Mouse (Mus musculus): Measurements from ENCODE around the gene Gm45713. TPM values are rescaled to one million over a fixed set of nuclear protein-coding genes. Genes with fewer than 3 reads are reported as not detected.

Gene Gm45713
- total and polyA plus RNA-seq, 3 experiments = 3.9 TPM; not detected in 2

- no peak overlapping the region for H3K9ac ChIP-seq (ENCODE audit: control insufficient read depth, low read depth, low read length, poor library complexity, severe bottlenecking)
- no peaks in the 10 kb centered on the region for H3K27me3 ChIP-seq (ENCODE audit: control insufficient read depth in 1 of 2, insufficient read depth in 2 of 2, low read length in 2 of 2)
- H3K36me3 ChIP-seq (ENCODE audit: control insufficient read depth in 1 of 2, insufficient read depth in 2 of 2, low read length in 2 of 2) = no peaks in the 10 kb centered on the region; a peak in 1 of 4 replicates
- no peak overlapping the region for H3K27ac ChIP-seq (ENCODE audit: control insufficient read depth, low read depth, low read length)
- no peak for DNase-seq (ENCODE audit: low read depth, low spot score)
- H3K9me3 ChIP-seq (replicated peaks; ENCODE audit: insufficient read depth, low read length) = no peaks in the 10 kb centered on the region
- H3K4me1 ChIP-seq (ENCODE audit: control insufficient read depth in 1 of 2, insufficient read depth in 2 of 2, low read length in 2 of 2) = peaks cover 2 to 15% of the 10 kb centered on the region in 2 experiments; a peak in 3 of 4 replicates
- no peak overlapping the region for H3K4me3 ChIP-seq (ENCODE audit: control insufficient read depth in 1 of 2, insufficient read depth in 1 of 2, low read depth in 2 of 2, low read length in 2 of 2)
- TF ChIP-seq TBP (IDR thresholded peaks at IDR 0.05; ENCODE audit: low read depth, low read length) (no peak), ZKSCAN1 (IDR thresholded peaks at IDR 0.05; ENCODE audit: low read depth, low read length) (no peak), ZNF384 (IDR thresholded peaks at IDR 0.05; ENCODE audit: low read depth, low read length) (no peak), RCOR1 (IDR thresholded peaks at IDR 0.05; ENCODE audit: low read depth, low read length) (no peak), RAD21 (IDR thresholded peaks at IDR 0.05; ENCODE audit: low read depth, low read length) (no peak), CHD1 (IDR thresholded peaks at IDR 0.05; ENCODE audit: low read depth, low read length) (no peak), POLR2AphosphoS2 (IDR thresholded peaks at IDR 0.05; ENCODE audit: low read length) (no peak), ZMIZ1 (IDR thresholded peaks at IDR 0.05; ENCODE audit: low read depth, low read length) (no peak), HCFC1 (IDR thresholded peaks at IDR 0.05; ENCODE audit: low read depth, low read length) (no peak), TCF12 (IDR thresholded peaks at IDR 0.05; ENCODE audit: low read depth, low read length) (no peak), MAFK (IDR thresholded peaks at IDR 0.05; ENCODE audit: borderline replicate concordance, low read depth, low read length) (no peak), BHLHE40 (IDR thresholded peaks at IDR 0.05; ENCODE audit: borderline replicate concordance, low read depth, low read length) (no peak), SMC3 (IDR thresholded peaks at IDR 0.05; ENCODE audit: low read depth, low read length) (no peak), USF2 (IDR thresholded peaks at IDR 0.05; ENCODE audit: borderline replicate concordance in 1 of 2, insufficient read depth in 1 of 2, low read depth in 1 of 2, low read length in 2 of 2) (no peak), KAT2A (conservative IDR thresholded peaks at IDR 0.05; ENCODE audit: low read depth, low read length) (no peak), ELF1 (IDR thresholded peaks at IDR 0.05; ENCODE audit: low read depth, low read length) (no peak), EP300 (IDR thresholded peaks at IDR 0.05; ENCODE audit: low read depth in 1 of 2, low read length in 2 of 2) (no peak)
- no peaks in the 10 kb centered on the region for H3K79me2 ChIP-seq (ENCODE audit: control insufficient read depth, insufficient read depth, low read length, poor library complexity)
These were observed 30.5 kb downstream of the Gm45713 start for GRCm38 (mm10) chr7:45105491-45105890.

GRCm38 (mm10) chr7:45104941-45105340, 31.1 kb downstream of the Gm45713 start:
- no peaks in the 10 kb centered on the region for H3K79me2 ChIP-seq (ENCODE audit: control insufficient read depth, insufficient read depth, low read length, poor library complexity)
- H3K9ac ChIP-seq (ENCODE audit: control insufficient read depth, low read depth, low read length, poor library complexity, severe bottlenecking) = no peak overlapping the region
- H3K4me1 ChIP-seq (ENCODE audit: control insufficient read depth in 1 of 2, insufficient read depth in 2 of 2, low read length in 2 of 2) = peaks cover 2 to 15% of the 10 kb centered on the region in 2 experiments; a peak in 3 of 4 replicates
- H3K36me3 ChIP-seq (ENCODE audit: control insufficient read depth in 1 of 2, insufficient read depth in 2 of 2, low read length in 2 of 2) = no peaks in the 10 kb centered on the region; a peak in 1 of 4 replicates
- no peaks in the 10 kb centered on the region for H3K9me3 ChIP-seq (replicated peaks; ENCODE audit: insufficient read depth, low read length)
- no peak overlapping the region for H3K4me3 ChIP-seq (ENCODE audit: control insufficient read depth in 1 of 2, insufficient read depth in 1 of 2, low read depth in 2 of 2, low read length in 2 of 2)
- no peaks in the 10 kb centered on the region for H3K27me3 ChIP-seq (ENCODE audit: control insufficient read depth in 1 of 2, insufficient read depth in 2 of 2, low read length in 2 of 2)
- TF ChIP-seq SMC3 (IDR thresholded peaks at IDR 0.05; ENCODE audit: low read depth, low read length) (no peak), NRF1 (IDR thresholded peaks at IDR 0.05; ENCODE audit: insufficient read depth, low read depth, low read length, poor library complexity, severe bottlenecking) (no peak), SIN3A (IDR thresholded peaks at IDR 0.05; ENCODE audit: low read length) (no peak), HCFC1 (IDR thresholded peaks at IDR 0.05; ENCODE audit: low read depth, low read length) (no peak), MAX (IDR thresholded peaks at IDR 0.05; ENCODE audit: low read length) (no peak), ELF1 (IDR thresholded peaks at IDR 0.05; ENCODE audit: low read depth, low read length) (no peak)
- DNase-seq (ENCODE audit: low read depth, low spot score) = no peak
- no peak overlapping the region for H3K27ac ChIP-seq (ENCODE audit: control insufficient read depth, low read depth, low read length)

All from MEL (cell line).